Mouse (Mus musculus): ENCODE measurements around the gene Chrnd. TPM values are rescaled to one million over a fixed set of nuclear protein-coding genes. Genes with fewer than 3 reads are reported as not detected.

The Chrnd gene
- polyA plus RNA-seq, 1 experiment from 2014 or later = 9.0 TPM

- Histone ChIP-seq H3K4me3 (replicated peaks) (no peak overlapping the region), H3K9me3 (replicated peaks) (no peaks in the 10 kb centered on the region), H3K36me3 (no peaks in the 10 kb centered on the region), H3K9ac (no peak overlapping the region), H3K27ac (replicated peaks) (peak overlapping the region; percentile 65; the same call in 1 of the 2 replicates), H3K27me3 (peaks cover 30% of the 10 kb centered on the region), H3K4me2 (replicated peaks) (no peak overlapping the region), H3K4me1 (no peaks in the 10 kb centered on the region)
- ATAC-seq (ENCODE audit: insufficient number of reproducible peaks, low FRiP score, low TSS enrichment, low read depth) = peak; percentile 74
- WGBS = 34% methylated on average over 3 of the region's 3 CpGs
Measured at GRCm38 (mm10) chr1:87205502-87205901, 15.1 kb downstream of the Chrnd start.

DNA sequence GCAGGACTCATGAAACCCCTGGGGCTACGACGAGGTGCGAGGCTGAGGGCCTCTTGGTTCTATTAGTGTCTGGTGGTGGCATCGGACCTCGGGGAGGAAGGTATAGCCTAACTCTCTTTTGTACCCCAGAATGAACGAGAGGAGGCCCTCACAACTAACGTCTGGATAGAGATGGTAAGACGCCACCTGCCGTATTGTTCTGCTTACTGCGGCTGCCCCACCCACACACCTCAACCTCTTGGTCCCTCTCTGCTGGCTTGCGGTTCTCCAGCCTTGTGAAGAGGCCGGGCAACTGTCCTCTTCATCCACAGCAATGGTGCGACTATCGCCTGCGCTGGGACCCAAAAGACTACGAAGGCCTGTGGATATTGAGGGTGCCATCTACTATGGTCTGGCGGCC, 15.9 kb downstream of the Chrnd start:
- WGBS = 21% methylated on average over 17 of the region's 17 CpGs

GRCm38 (mm10) chr1:87211431-87211830, 21.0 kb downstream of the Chrnd start:
- peaks cover 23% of the 10 kb centered on the region for H3K4me1 ChIP-seq
- no peak for ATAC-seq (ENCODE audit: insufficient number of reproducible peaks, low FRiP score, low TSS enrichment, low read depth)
- H3K4me3 ChIP-seq (replicated peaks) = no peak overlapping the region
- H3K36me3 ChIP-seq = no peaks in the 10 kb centered on the region
- H3K9ac ChIP-seq = no peak overlapping the region
- WGBS = 84% methylated on average over 4 of the region's 4 CpGs
- peaks cover 19% of the 10 kb centered on the region for H3K27me3 ChIP-seq
- H3K4me2 ChIP-seq (replicated peaks) = no peak overlapping the region
- no peaks in the 10 kb centered on the region for H3K9me3 ChIP-seq (replicated peaks)
- H3K27ac ChIP-seq (replicated peaks) = no peak overlapping the region

More for the DNA sequence above, 15.9 kb downstream of the Chrnd start:
- ATAC-seq (ENCODE audit: insufficient number of reproducible peaks, low FRiP score, low TSS enrichment, low read depth) = no peak
- Histone ChIP-seq H3K27me3 (peaks cover 30% of the 10 kb centered on the region), H3K27ac (replicated peaks) (no peak overlapping the region), H3K4me1 (no peaks in the 10 kb centered on the region), H3K36me3 (no peaks in the 10 kb centered on the region), H3K4me3 (replicated peaks) (peak overlapping the region; percentile 18; the same call in 1 of the 2 replicates), H3K9ac (no peak overlapping the region), H3K9me3 (replicated peaks) (no peaks in the 10 kb centered on the region), H3K4me2 (replicated peaks) (no peak overlapping the region)

- no peaks in the 10 kb centered on the region for H3K27me3 ChIP-seq
- peak within 1 kb of the TSS; percentile 99 for H3K27ac ChIP-seq (replicated peaks)
- WGBS = under 1% methylated on average over 94 of the region's 99 CpGs
- H3K4me3 ChIP-seq (replicated peaks) = peak within 1 kb of the TSS; percentile 87
- H3K9me3 ChIP-seq (replicated peaks) = no peaks in the 10 kb centered on the region
- 0 out of 2 replicates have a peak, but pooled peaks cover 6% of the 10 kb centered on the region for H3K36me3 ChIP-seq
- H3K4me2 ChIP-seq (replicated peaks) = peak within 1 kb of the TSS; percentile 55
- peak; percentile 95 for ATAC-seq (ENCODE audit: insufficient number of reproducible peaks, low FRiP score, low TSS enrichment, low read depth)
- H3K9ac ChIP-seq = peak within 1 kb of the TSS; percentile 98
- H3K4me1 ChIP-seq = peaks cover 23% of the 10 kb centered on the region
Measured at GRCm38 (mm10) chr1:87213735-87214704, 23.6 kb downstream of the Chrnd start, which contains the start of gene Eif4e2. Gene Eif4e2 (plus strand): TSS chr1:87213914.

- H3K9ac ChIP-seq = peak overlapping the region; percentile 98
- H3K4me3 ChIP-seq (replicated peaks) = peak overlapping the region; percentile 87
- peak overlapping the region; percentile 99 for H3K27ac ChIP-seq (replicated peaks)
- peaks cover 13% of the 10 kb centered on the region for H3K36me3 ChIP-seq
- H3K9me3 ChIP-seq (replicated peaks) = no peaks in the 10 kb centered on the region
- no peak for ATAC-seq (ENCODE audit: insufficient number of reproducible peaks, low FRiP score, low TSS enrichment, low read depth)
- 15% methylated on average over 4 of the region's 4 CpGs for WGBS
- peak overlapping the region; percentile 55 for H3K4me2 ChIP-seq (replicated peaks)
- H3K4me1 ChIP-seq = peaks cover 23% of the 10 kb centered on the region
- no peaks in the 10 kb centered on the region for H3K27me3 ChIP-seq
Measured at GRCm38 (mm10) chr1:87214748-87215147, 24.3 kb downstream of the Chrnd start.

DNA sequence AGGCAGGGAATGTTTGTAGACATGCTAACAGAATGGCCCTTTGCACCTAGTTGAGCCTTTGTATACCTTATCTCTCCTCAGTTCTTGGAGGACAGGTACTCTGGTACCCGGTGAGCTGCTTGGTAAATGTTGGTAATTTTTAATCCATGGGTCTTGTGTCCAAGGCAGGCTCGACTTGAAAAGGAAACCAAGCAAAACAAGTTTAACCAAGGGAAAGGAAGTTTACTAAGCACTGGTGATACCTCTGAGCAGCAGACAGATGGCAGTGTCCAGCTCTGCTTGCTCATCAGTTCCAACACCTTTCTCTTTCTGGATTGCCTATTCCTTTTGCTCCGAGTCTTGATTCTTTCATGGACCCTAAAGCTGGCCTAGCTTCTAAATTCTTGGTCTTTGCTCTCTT, 27.5 kb downstream of the Chrnd start:
- no peaks in the 10 kb centered on the region for H3K9me3 ChIP-seq (replicated peaks)
- no peak overlapping the region for H3K4me2 ChIP-seq (replicated peaks)
- no peak for ATAC-seq (ENCODE audit: insufficient number of reproducible peaks, low FRiP score, low TSS enrichment, low read depth)
- no peak overlapping the region for H3K4me3 ChIP-seq (replicated peaks)
- H3K27me3 ChIP-seq = no peaks in the 10 kb centered on the region
- peaks cover 42% of the 10 kb centered on the region for H3K36me3 ChIP-seq
- H3K4me1 ChIP-seq = peaks cover 21% of the 10 kb centered on the region
- no peak overlapping the region for H3K9ac ChIP-seq
- H3K27ac ChIP-seq (replicated peaks) = no peak overlapping the region
- 68% methylated on average over 3 of the region's 3 CpGs for WGBS

- no peaks in the 10 kb centered on the region for H3K4me1 ChIP-seq
- peaks cover 86% of the 10 kb centered on the region for H3K36me3 ChIP-seq
- H3K4me3 ChIP-seq (replicated peaks) = no peak overlapping the region
- H3K27ac ChIP-seq (replicated peaks) = no peak overlapping the region
- H3K9ac ChIP-seq = no peak overlapping the region
- no peaks in the 10 kb centered on the region for H3K27me3 ChIP-seq
- no peaks in the 10 kb centered on the region for H3K9me3 ChIP-seq (replicated peaks)
- H3K4me2 ChIP-seq (replicated peaks) = no peak overlapping the region
- ATAC-seq (ENCODE audit: insufficient number of reproducible peaks, low FRiP score, low TSS enrichment, low read depth) = no peak
- 94% methylated on average over 8 of the region's 8 CpGs for WGBS
Measured at GRCm38 (mm10) chr1:87225739-87226138, 35.3 kb downstream of the Chrnd start.

DNA sequence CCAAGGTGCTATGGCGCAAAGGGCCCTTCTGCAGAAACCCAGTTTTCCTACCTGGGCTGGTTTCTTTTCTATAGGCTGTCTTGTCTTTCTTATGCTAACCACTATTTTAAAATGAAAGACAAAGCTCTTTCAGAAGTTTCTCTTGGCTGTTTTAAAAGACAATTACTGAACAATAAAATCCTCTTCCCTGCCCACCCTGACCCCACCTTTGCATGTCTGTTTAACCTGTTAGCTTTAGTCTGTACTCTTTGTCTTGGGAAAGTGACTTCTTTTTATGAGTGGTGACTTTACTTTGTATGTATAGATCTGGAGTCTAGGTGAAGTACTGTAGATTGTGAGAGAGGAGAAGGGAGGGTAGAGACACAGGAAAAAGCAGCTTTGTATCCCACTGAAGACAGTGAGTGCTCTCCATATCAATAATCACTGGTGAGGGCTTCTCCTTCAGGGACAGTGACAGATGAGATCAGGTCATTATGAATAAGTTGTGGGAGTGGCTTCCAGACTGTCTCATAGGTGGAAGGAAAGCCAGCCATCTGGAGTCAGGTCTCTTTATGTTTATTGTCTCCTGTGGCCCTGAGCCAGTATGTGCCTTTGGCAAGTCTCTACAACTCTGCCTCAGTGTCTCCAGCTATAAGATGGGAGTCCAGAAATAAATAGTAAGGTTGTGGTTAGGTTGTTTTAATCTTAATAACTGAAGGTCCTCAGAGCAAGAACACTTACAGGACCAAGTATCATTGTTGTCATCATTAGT, 36.2 kb downstream of the Chrnd start:
- no peak overlapping the region for H3K9ac ChIP-seq
- WGBS = 96% methylated on average over 1 of the region's 1 CpGs
- peaks cover 85% of the 10 kb centered on the region for H3K36me3 ChIP-seq
- no peak overlapping the region for H3K4me3 ChIP-seq (replicated peaks)
- no peak; the same call in 1 of the 2 replicates for ATAC-seq (ENCODE audit: insufficient number of reproducible peaks, low FRiP score, low TSS enrichment, low read depth)
- H3K4me2 ChIP-seq (replicated peaks) = no peak overlapping the region
- H3K9me3 ChIP-seq (replicated peaks) = no peaks in the 10 kb centered on the region
- no peaks in the 10 kb centered on the region for H3K27me3 ChIP-seq
- no peak overlapping the region for H3K27ac ChIP-seq (replicated peaks)
- H3K4me1 ChIP-seq = no peaks in the 10 kb centered on the region

GRCm38 (mm10) chr1:87227160-87227550, 36.7 kb downstream of the Chrnd start:
- Histone ChIP-seq H3K27me3 (no peaks in the 10 kb centered on the region), H3K4me3 (replicated peaks) (no peak overlapping the region), H3K9me3 (replicated peaks) (no peaks in the 10 kb centered on the region), H3K9ac (no peak overlapping the region), H3K4me2 (replicated peaks) (no peak overlapping the region), H3K36me3 (peaks cover 84% of the 10 kb centered on the region), H3K27ac (replicated peaks) (no peak overlapping the region), H3K4me1 (no peaks in the 10 kb centered on the region)
- 90% methylated on average over 3 of the region's 3 CpGs for WGBS
- no peak for ATAC-seq (ENCODE audit: insufficient number of reproducible peaks, low FRiP score, low TSS enrichment, low read depth)

DNA sequence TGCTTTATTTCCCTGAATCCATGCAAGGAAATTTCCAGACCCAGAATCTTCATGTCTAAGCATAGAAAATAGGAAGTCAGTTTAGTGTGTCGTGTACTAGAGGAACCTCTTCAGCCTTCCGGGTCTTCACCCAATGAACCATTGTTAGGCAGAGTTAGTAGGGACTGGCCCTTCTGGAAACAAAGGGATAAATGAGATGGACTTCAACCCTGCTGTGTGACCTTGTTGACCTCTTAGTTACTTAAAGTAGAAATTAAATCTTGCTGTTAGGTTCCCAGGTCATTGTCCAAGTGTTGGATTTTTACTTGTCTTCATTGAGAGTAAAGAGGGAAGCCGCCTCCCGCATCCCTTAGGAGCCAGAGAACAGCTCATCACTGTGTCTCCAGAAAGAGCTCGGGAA, 40.2 kb downstream of the Chrnd start:
- no peaks in the 10 kb centered on the region for H3K9me3 ChIP-seq (replicated peaks)
- H3K27ac ChIP-seq (replicated peaks) = no peak overlapping the region
- 86% methylated on average over 5 of the region's 5 CpGs for WGBS
- no peaks in the 10 kb centered on the region for H3K4me1 ChIP-seq
- no peaks in the 10 kb centered on the region for H3K27me3 ChIP-seq
- H3K4me3 ChIP-seq (replicated peaks) = no peak overlapping the region
- no peak overlapping the region for H3K4me2 ChIP-seq (replicated peaks)
- H3K36me3 ChIP-seq = peaks cover 77% of the 10 kb centered on the region
- H3K9ac ChIP-seq = no peak overlapping the region
- ATAC-seq (ENCODE audit: insufficient number of reproducible peaks, low FRiP score, low TSS enrichment, low read depth) = no peak

- no peaks in the 10 kb centered on the region for H3K9me3 ChIP-seq (replicated peaks)
- H3K4me3 ChIP-seq (replicated peaks) = no peak overlapping the region
- H3K27ac ChIP-seq (replicated peaks) = no peak overlapping the region
- 75% methylated on average over 7 of the region's 7 CpGs for WGBS
- no peaks in the 10 kb centered on the region for H3K27me3 ChIP-seq
- no peaks in the 10 kb centered on the region for H3K4me1 ChIP-seq
- H3K4me2 ChIP-seq (replicated peaks) = no peak overlapping the region
- no peak overlapping the region for H3K9ac ChIP-seq
- H3K36me3 ChIP-seq = peaks cover 70% of the 10 kb centered on the region
- ATAC-seq (ENCODE audit: insufficient number of reproducible peaks, low FRiP score, low TSS enrichment, low read depth) = no peak
Measured at GRCm38 (mm10) chr1:87232197-87232596, 41.8 kb downstream of the Chrnd start.

All from embryonic facial prominence, embryonic 15.5 days (tissue).